Mouse (Mus musculus): ENCODE data around the gene Zfp113. TPM values are rescaled to one million over a fixed set of nuclear protein-coding genes. Genes with fewer than 3 reads are reported as not detected.

Zfp113 gene
- polyA plus RNA-seq, 1 experiment, result 3.0 TPM

DNA sequence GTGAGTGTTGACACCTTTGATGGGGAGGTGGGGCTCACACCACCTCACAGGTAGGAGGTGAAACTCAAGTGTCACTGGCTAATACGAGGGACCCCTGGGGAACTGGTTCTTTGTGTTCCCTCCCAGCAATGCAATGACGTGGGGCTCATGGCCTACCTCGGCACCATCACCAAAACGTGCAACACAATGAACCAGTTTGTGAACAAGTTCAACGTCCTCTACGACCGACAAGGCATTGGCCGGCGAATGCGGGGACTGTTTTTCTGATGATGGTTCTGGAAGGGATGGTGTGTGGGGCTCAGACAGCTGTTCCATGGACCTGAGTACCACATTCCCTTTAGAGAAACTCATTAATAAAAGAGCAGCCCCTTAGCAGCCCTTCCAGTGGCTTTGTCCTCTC lies 8.1 kb upstream of the Zfp113 start:
- H3K4me2 ChIP-seq (ENCODE audit: low read depth), result no peak overlapping the region
- no peaks in the 10 kb centered on the region for H3K27me3 ChIP-seq (ENCODE audit: control insufficient read depth, insufficient read depth, insufficient read length)
- H3K4me3 ChIP-seq, result no peak overlapping the region
- H3K79me2 ChIP-seq (ENCODE audit: control insufficient read depth, insufficient read depth), result peaks cover 18% of the 10 kb centered on the region
- peaks cover 30% of the 10 kb centered on the region for H3K36me3 ChIP-seq (ENCODE audit: control insufficient read depth, insufficient read depth)
- TF ChIP-seq REST (IDR thresholded peaks at IDR 0.05; ENCODE audit: insufficient read depth, insufficient read length) (no peak), POLR2AphosphoS2 (IDR thresholded peaks at IDR 0.05; ENCODE audit: insufficient read length, low read depth) (peak; percentile 57)
- no peak overlapping the region for H3ac ChIP-seq (ENCODE audit: control insufficient read depth, insufficient read length)

DNA sequence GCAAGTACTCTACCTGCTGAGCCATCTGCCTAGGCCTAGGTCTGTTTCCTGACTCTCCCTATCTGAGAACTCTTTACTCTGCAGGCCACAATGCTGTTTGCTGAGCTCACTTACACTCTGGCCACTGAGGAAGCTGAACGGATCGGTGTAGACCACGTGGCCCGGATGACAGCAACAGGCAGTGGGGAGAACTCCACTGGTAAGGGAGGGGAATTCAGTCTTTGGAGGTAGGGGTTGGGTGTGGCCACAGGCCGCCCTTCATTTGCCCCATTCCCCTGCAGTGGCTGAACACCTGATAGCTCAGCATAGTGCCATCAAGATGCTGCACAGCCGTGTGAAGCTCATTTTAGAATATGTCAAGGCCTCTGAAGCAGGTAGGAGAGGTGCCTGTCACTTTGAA lies 7.5 kb upstream of the Zfp113 start:
- Histone ChIP-seq H3K4me3 (no peak overlapping the region), H3ac (ENCODE audit: control insufficient read depth, insufficient read length) (no peak overlapping the region), H3K4me2 (ENCODE audit: low read depth) (no peak overlapping the region), H3K79me2 (ENCODE audit: control insufficient read depth, insufficient read depth) (peaks cover 18% of the 10 kb centered on the region), H3K27me3 (ENCODE audit: control insufficient read depth, insufficient read depth, insufficient read length) (no peaks in the 10 kb centered on the region), H3K36me3 (ENCODE audit: control insufficient read depth, insufficient read depth) (peaks cover 27% of the 10 kb centered on the region)
- no peak for TF ChIP-seq E2F4 (IDR thresholded peaks at IDR 0.05; ENCODE audit: insufficient read depth)
- TF ChIP-seq MYOG (IDR thresholded peaks at IDR 0.05; ENCODE audit: control insufficient read depth in 1 of 3, insufficient read depth in 1 of 3, insufficient read length in 2 of 3, low read depth in 2 of 3), result no peak
- no peak for TF ChIP-seq USF1 (IDR thresholded peaks at IDR 0.05; ENCODE audit: low read depth)
- no peak for TF ChIP-seq MAX (IDR thresholded peaks at IDR 0.05; ENCODE audit: low read depth)
- TF ChIP-seq SRF (IDR thresholded peaks at IDR 0.05; ENCODE audit: control insufficient read depth, insufficient read length, low read depth), result no peak
- no peak for TF ChIP-seq MYOD1 (IDR thresholded peaks at IDR 0.05; ENCODE audit: control insufficient read depth in 1 of 3, insufficient read length in 2 of 3, low read depth in 2 of 3)
- TF ChIP-seq TCF12 (IDR thresholded peaks at IDR 0.05; ENCODE audit: insufficient read depth, poor library complexity, severe bottlenecking), result no peak
- TF ChIP-seq TCF3 (IDR thresholded peaks at IDR 0.05; ENCODE audit: insufficient read length, low read depth), result no peak
- no peak for TF ChIP-seq CEBPB (IDR thresholded peaks at IDR 0.05; ENCODE audit: insufficient read depth, poor library complexity, severe bottlenecking)
- no peak for TF ChIP-seq POLR2AphosphoS2 (IDR thresholded peaks at IDR 0.05; ENCODE audit: insufficient read length, low read depth)
- TF ChIP-seq POLR2A (IDR thresholded peaks at IDR 0.05; ENCODE audit: insufficient read length, low read depth), result no peak
- TF ChIP-seq REST (IDR thresholded peaks at IDR 0.05; ENCODE audit: insufficient read depth, insufficient read length), result no peak

DNA sequence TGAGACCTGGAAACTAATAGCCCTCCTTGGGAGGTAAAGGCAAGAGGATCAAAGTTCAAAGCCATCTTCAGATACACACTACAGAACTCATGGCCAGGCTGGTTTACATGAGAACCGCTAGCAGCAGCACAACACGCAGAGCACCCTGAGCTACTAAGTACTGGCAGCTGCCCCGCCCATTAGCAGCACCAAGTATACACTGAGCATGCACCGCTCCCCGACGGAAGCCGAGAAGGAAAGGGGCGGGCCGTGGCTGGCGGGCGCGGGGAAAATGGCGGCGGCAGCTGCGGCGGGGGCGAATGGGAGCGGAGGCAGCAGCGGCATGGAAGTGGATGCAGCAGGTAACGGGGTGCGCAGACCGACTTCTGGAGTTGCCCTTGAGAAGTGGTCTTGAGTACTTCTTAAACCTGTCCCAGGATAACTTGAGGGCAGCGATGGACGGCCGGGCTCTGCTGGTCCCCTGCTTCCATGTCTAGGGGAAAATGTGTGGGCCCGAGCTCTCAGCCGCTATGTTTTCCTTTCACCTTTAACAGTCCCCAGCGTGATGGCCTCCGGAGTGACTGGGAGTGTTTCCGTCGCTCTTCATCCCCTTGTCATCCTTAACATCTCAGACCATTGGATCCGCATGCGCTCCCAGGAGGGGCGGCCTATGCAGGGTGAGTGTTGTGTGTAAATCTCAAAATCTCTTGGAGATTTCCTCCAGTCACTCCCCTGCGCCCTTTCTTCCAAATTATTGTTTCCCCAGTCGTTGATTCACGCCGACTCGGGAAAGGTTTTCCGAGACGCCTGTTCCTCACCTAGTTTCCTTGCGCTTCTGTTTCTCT lies 5.5 kb upstream of the Zfp113 start, which contains the start of gene Cops6:
Gene Cops6, plus strand, starts transcription at position 230 of the 824 bp plus-strand sequence.
- H3K79me2 ChIP-seq (ENCODE audit: control insufficient read depth, insufficient read depth), result peaks cover 18% of the 10 kb centered on the region
- H3K4me3 ChIP-seq, result peak within 1 kb of the TSS; percentile 88
- no peaks in the 10 kb centered on the region for H3K27me3 ChIP-seq (ENCODE audit: control insufficient read depth, insufficient read depth, insufficient read length)
- TF ChIP-seq USF1 (IDR thresholded peaks at IDR 0.05; ENCODE audit: low read depth), result no peak
- no peak for TF ChIP-seq CEBPB (IDR thresholded peaks at IDR 0.05; ENCODE audit: insufficient read depth, poor library complexity, severe bottlenecking)
- peak; percentile 93 for TF ChIP-seq POLR2A (IDR thresholded peaks at IDR 0.05; ENCODE audit: insufficient read length, low read depth)
- peak; percentile 29 for TF ChIP-seq REST (IDR thresholded peaks at IDR 0.05; ENCODE audit: insufficient read depth, insufficient read length)
- TF ChIP-seq MYOG (IDR thresholded peaks at IDR 0.05; ENCODE audit: control insufficient read depth in 1 of 3, insufficient read depth in 1 of 3, insufficient read length in 2 of 3, low read depth in 2 of 3), result peak in 2 of 3 experiments; percentile 71 to 77
- TF ChIP-seq MYOD1 (IDR thresholded peaks at IDR 0.05; ENCODE audit: control insufficient read depth in 1 of 3, insufficient read length in 2 of 3, low read depth in 2 of 3), result peak in 2 of 3 experiments; percentile 74 to 96
- TF ChIP-seq POLR2AphosphoS2 (IDR thresholded peaks at IDR 0.05; ENCODE audit: insufficient read length, low read depth), result peak; percentile 88
- TF ChIP-seq MAX (IDR thresholded peaks at IDR 0.05; ENCODE audit: low read depth), result no peak
- no peak for TF ChIP-seq SRF (IDR thresholded peaks at IDR 0.05; ENCODE audit: control insufficient read depth, insufficient read length, low read depth)
- TF ChIP-seq TCF3 (IDR thresholded peaks at IDR 0.05; ENCODE audit: insufficient read length, low read depth), result no peak
- no peak for TF ChIP-seq E2F4 (IDR thresholded peaks at IDR 0.05; ENCODE audit: insufficient read depth)
- no peak for TF ChIP-seq TCF12 (IDR thresholded peaks at IDR 0.05; ENCODE audit: insufficient read depth, poor library complexity, severe bottlenecking)
- peak within 1 kb of the TSS; percentile 95 for H3K4me2 ChIP-seq (ENCODE audit: low read depth)
- H3K36me3 ChIP-seq (ENCODE audit: control insufficient read depth, insufficient read depth), result peaks cover 20% of the 10 kb centered on the region
- peak within 1 kb of the TSS; percentile 40 for H3ac ChIP-seq (ENCODE audit: control insufficient read depth, insufficient read length)

DNA sequence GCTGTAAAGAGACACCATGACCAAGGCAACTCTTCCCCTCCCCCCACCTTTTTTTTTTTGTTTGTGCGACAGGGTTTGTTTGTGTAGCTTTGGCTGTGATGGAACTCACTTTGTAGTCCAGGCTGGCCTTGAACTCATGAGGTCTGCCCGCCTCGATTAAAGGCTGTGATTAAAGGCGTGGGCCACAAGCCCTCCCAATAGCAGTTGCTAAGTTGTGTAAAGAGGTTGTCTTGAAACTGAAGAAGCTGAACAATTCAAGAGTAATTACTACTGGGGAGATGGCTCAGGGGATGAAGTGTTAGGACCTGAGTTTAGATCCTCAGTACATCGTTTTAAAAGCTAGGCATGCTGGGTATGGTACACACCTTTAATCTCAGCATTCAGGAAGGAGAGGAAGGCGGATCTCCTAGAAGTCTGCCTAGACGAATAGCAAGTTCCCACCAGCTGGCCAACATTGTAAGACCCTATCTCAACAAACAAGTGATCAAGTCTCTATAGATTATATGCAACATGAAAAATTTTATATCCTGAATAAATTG lies 4.7 kb upstream of the Zfp113 start:
- peak overlapping the region; percentile 88 for H3K4me3 ChIP-seq
- TF ChIP-seq MYOD1 (IDR thresholded peaks at IDR 0.05; ENCODE audit: control insufficient read depth in 1 of 3, insufficient read length in 2 of 3, low read depth in 2 of 3) (no peak), SRF (IDR thresholded peaks at IDR 0.05; ENCODE audit: control insufficient read depth, insufficient read length, low read depth) (no peak), POLR2AphosphoS2 (IDR thresholded peaks at IDR 0.05; ENCODE audit: insufficient read length, low read depth) (no peak), CEBPB (IDR thresholded peaks at IDR 0.05; ENCODE audit: insufficient read depth, poor library complexity, severe bottlenecking) (no peak), REST (IDR thresholded peaks at IDR 0.05; ENCODE audit: insufficient read depth, insufficient read length) (no peak), POLR2A (IDR thresholded peaks at IDR 0.05; ENCODE audit: insufficient read length, low read depth) (no peak), MAX (IDR thresholded peaks at IDR 0.05; ENCODE audit: low read depth) (no peak), E2F4 (IDR thresholded peaks at IDR 0.05; ENCODE audit: insufficient read depth) (no peak), TCF12 (IDR thresholded peaks at IDR 0.05; ENCODE audit: insufficient read depth, poor library complexity, severe bottlenecking) (no peak), USF1 (IDR thresholded peaks at IDR 0.05; ENCODE audit: low read depth) (no peak)

More for the DNA sequence above, 4.7 kb upstream of the Zfp113 start:
- peaks cover 18% of the 10 kb centered on the region for H3K79me2 ChIP-seq (ENCODE audit: control insufficient read depth, insufficient read depth)
- peak overlapping the region; percentile 40 for H3ac ChIP-seq (ENCODE audit: control insufficient read depth, insufficient read length)
- H3K36me3 ChIP-seq (ENCODE audit: control insufficient read depth, insufficient read depth), result peaks cover 20% of the 10 kb centered on the region
- H3K4me2 ChIP-seq (ENCODE audit: low read depth), result peak overlapping the region; percentile 75
- H3K27me3 ChIP-seq (ENCODE audit: control insufficient read depth, insufficient read depth, insufficient read length), result no peaks in the 10 kb centered on the region
